Mouse (Mus musculus) liver, adult 2 months (tissue): ENCODE data around the gene D17H6S53E.

Experiments
- CTCF ChIP-seq: fragments of 200-500 bp; IDR thresholded peaks from 2 replicates; pipeline ENCODE4 v1.5.1; 2011; ENCODE audit warnings: low read depth, low read length, control low read depth
- POLR2A ChIP-seq: fragments of 200-500 bp; IDR thresholded peaks from 2 replicates; pipeline ENCODE4 v1.6.1; 2011; ENCODE audit warnings: low read length, control low read depth; ENCODE audit not compliant: insufficient read depth; ENCODE audit errors: extremely low read depth

DNA sequence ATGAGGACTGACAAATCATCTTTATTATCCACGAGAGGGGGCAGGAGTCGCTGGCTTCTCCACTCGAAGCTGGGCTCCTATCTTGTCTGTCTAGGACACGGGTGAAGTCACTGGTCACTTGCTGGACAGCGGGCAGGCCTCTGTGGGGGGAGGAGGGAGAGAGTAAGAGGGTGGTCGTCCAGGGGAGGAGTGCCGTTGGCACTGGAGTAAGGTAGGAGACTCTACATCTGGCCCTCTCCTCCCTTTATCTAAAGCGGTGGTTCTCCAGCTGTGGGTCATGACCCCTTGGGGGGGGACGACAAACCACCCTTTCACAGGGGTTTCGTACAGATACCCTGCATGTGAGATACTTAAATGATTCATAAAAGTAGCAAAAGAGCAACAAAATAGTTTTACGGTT, 2.8 kb downstream of the D17H6S53E start:
- TF ChIP-seq CTCF (no peak), POLR2A (no peak)
